Mouse (Mus musculus): ENCODE results near the gene Grb14. TPM values are rescaled to one million over a fixed set of nuclear protein-coding genes. Genes with fewer than 3 reads are reported as not detected.

Gene Grb14
- 23.9 and 32.4 TPM in 2 replicates for polyA plus RNA-seq (2014; fragmentation: Nextera tagmentation; extraction: Ambion mirVana)

GRCm38 (mm10) chr2:65024887-65025286 lies at the start of gene Grb14:
Grb14 (minus strand) TSS chr2:65024987.
- no peak within 1 kb of the TSS for H3K27ac ChIP-seq (ENCODE audit: low read depth, low read length)
- no peaks in the 10 kb centered on the region for H3K9me3 ChIP-seq (ENCODE audit: control insufficient read depth, low read length)
- H3K27me3 ChIP-seq (ENCODE audit: control insufficient read depth, insufficient read depth, low read length), result no peaks in the 10 kb centered on the region
- WGBS, result 90% methylated on average over 1 of the region's 1 CpGs
- H3K36me3 ChIP-seq (ENCODE audit: control insufficient read depth, insufficient read depth, low read length), result no peaks in the 10 kb centered on the region
- peaks cover 3% of the 10 kb centered on the region; the same call in 1 of the 2 replicates for H3K4me1 ChIP-seq (ENCODE audit: control insufficient read depth, insufficient read depth, low read length)
- no peak within 1 kb of the TSS for H3K4me3 ChIP-seq (ENCODE audit: low read length)
- H3K4me2 ChIP-seq (replicated peaks; ENCODE audit: low read depth, low read length), result no peak within 1 kb of the TSS
- ATAC-seq (ENCODE audit: low FRiP score, low TSS enrichment), result no peak
- no peak within 1 kb of the TSS for H3K9ac ChIP-seq (ENCODE audit: low read depth, low read length)

DNA sequence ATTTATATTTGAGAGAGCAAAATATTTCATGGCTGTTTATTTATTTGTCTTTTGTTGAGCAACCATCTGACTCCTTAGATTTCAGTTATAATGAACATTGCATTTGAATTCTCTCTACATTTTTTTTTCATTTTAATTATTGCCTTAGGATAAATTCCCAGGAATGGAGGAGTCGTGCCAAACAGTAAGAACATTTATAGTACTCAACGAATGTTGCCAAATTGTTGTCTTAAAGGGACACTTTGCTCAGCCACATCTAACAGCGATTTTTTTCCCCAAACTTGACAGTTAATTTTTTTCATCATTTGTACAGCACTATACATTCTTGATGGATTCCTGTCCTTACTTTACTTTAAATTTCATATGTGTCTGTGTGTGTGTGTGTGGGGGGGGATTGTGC lies 47.4 kb upstream of the Grb14 start:
- no peak overlapping the region for H3K9ac ChIP-seq (ENCODE audit: low read depth, low read length)
- no peak for ATAC-seq (ENCODE audit: low FRiP score, low TSS enrichment)
- 71% methylated on average over 3 of the region's 3 CpGs for WGBS
- H3K9me3 ChIP-seq (ENCODE audit: control insufficient read depth, low read length), result no peaks in the 10 kb centered on the region
- no peaks in the 10 kb centered on the region for H3K27me3 ChIP-seq (ENCODE audit: control insufficient read depth, insufficient read depth, low read length)
- no peaks in the 10 kb centered on the region for H3K36me3 ChIP-seq (ENCODE audit: control insufficient read depth, insufficient read depth, low read length)
- no peak overlapping the region for H3K4me2 ChIP-seq (replicated peaks; ENCODE audit: low read depth, low read length)
- no peak overlapping the region for H3K27ac ChIP-seq (ENCODE audit: low read depth, low read length)
- no peak overlapping the region for H3K4me3 ChIP-seq (ENCODE audit: low read length)
- H3K4me1 ChIP-seq (ENCODE audit: control insufficient read depth, insufficient read depth, low read length), result no peaks in the 10 kb centered on the region

- no peak overlapping the region for H3K4me3 ChIP-seq (ENCODE audit: low read length)
- no peak overlapping the region for H3K27ac ChIP-seq (ENCODE audit: low read depth, low read length)
- no peak overlapping the region for H3K4me2 ChIP-seq (replicated peaks; ENCODE audit: low read depth, low read length)
- no peaks in the 10 kb centered on the region for H3K9me3 ChIP-seq (ENCODE audit: control insufficient read depth, low read length)
- no peaks in the 10 kb centered on the region for H3K4me1 ChIP-seq (ENCODE audit: control insufficient read depth, insufficient read depth, low read length)
- no peak overlapping the region for H3K9ac ChIP-seq (ENCODE audit: low read depth, low read length)
- no peaks in the 10 kb centered on the region for H3K36me3 ChIP-seq (ENCODE audit: control insufficient read depth, insufficient read depth, low read length)
- WGBS, result 91% methylated on average over 2 of the region's 2 CpGs
- no peaks in the 10 kb centered on the region for H3K27me3 ChIP-seq (ENCODE audit: control insufficient read depth, insufficient read depth, low read length)
- no peak for ATAC-seq (ENCODE audit: low FRiP score, low TSS enrichment)
Measured at GRCm38 (mm10) chr2:65053764-65054163, 29.0 kb upstream of the Grb14 start.

DNA sequence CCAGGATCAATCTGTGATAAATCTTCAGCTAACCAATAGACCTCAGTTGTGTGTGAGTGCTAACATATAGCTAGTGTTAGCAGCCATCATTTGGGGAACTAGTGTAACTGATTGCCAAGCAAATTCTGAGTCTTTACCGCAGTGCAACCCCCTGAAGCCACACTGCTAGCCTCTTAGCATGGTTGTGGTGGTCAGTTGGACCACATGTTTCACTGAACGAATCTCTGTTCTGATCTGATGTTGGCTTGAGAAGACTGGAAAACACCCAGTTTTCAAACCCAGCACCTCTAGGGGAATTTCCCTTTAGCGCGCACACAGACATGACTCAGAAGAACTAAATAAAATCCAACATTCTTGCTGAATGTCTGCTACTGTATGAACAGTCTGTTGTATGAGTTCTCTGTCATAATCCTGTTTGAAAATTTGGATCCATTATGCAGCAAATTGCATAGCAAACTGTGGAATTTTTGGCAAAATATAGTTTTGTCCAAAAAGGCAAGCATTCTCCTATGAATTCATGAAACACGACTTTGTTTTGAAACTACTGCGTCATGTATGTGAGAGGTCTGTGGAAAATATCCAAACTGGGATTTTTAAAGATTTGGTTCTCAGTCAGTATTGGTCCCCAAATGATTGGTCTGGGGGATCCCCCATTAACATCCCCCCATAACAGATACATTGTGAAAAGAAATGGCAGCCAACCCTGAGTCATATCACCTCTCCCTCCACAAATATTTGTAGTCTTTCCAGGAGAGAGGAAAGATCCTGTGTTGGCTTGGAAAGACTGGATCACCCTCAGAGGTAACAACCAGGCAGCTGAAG lies 27.6 kb upstream of the Grb14 start:
- ATAC-seq (ENCODE audit: low FRiP score, low TSS enrichment), result no peak
- Histone ChIP-seq H3K9me3 (ENCODE audit: control insufficient read depth, low read length) (no peaks in the 10 kb centered on the region), H3K27me3 (ENCODE audit: control insufficient read depth, insufficient read depth, low read length) (no peaks in the 10 kb centered on the region), H3K9ac (ENCODE audit: low read depth, low read length) (no peak overlapping the region), H3K4me2 (replicated peaks; ENCODE audit: low read depth, low read length) (no peak overlapping the region), H3K27ac (ENCODE audit: low read depth, low read length) (no peak overlapping the region), H3K36me3 (ENCODE audit: control insufficient read depth, insufficient read depth, low read length) (no peaks in the 10 kb centered on the region), H3K4me1 (ENCODE audit: control insufficient read depth, insufficient read depth, low read length) (no peaks in the 10 kb centered on the region), H3K4me3 (ENCODE audit: low read length) (no peak overlapping the region)
- 92% methylated on average over 6 of the region's 6 CpGs for WGBS

- ATAC-seq (ENCODE audit: low FRiP score, low TSS enrichment), result no peak
- Histone ChIP-seq H3K9ac (ENCODE audit: low read depth, low read length) (no peak overlapping the region), H3K36me3 (ENCODE audit: control insufficient read depth, insufficient read depth, low read length) (no peaks in the 10 kb centered on the region), H3K4me3 (ENCODE audit: low read length) (no peak overlapping the region), H3K27me3 (ENCODE audit: control insufficient read depth, insufficient read depth, low read length) (no peaks in the 10 kb centered on the region), H3K4me1 (ENCODE audit: control insufficient read depth, insufficient read depth, low read length) (no peaks in the 10 kb centered on the region), H3K4me2 (replicated peaks; ENCODE audit: low read depth, low read length) (no peak overlapping the region), H3K9me3 (ENCODE audit: control insufficient read depth, low read length) (no peaks in the 10 kb centered on the region), H3K27ac (ENCODE audit: low read depth, low read length) (no peak overlapping the region)
- WGBS, result 92% methylated on average over 3 of the region's 3 CpGs
Measured at GRCm38 (mm10) chr2:65050776-65051175, 26.0 kb upstream of the Grb14 start.

- H3K4me2 ChIP-seq (replicated peaks; ENCODE audit: low read depth, low read length), result no peak overlapping the region
- no peak overlapping the region for H3K27ac ChIP-seq (ENCODE audit: low read depth, low read length)
- WGBS, result 54% methylated on average over 6 of the region's 6 CpGs
- no peak overlapping the region for H3K9ac ChIP-seq (ENCODE audit: low read depth, low read length)
- no peak for ATAC-seq (ENCODE audit: low FRiP score, low TSS enrichment)
- no peaks in the 10 kb centered on the region for H3K4me1 ChIP-seq (ENCODE audit: control insufficient read depth, insufficient read depth, low read length)
- no peaks in the 10 kb centered on the region for H3K9me3 ChIP-seq (ENCODE audit: control insufficient read depth, low read length)
- H3K4me3 ChIP-seq (ENCODE audit: low read length), result no peak overlapping the region
- H3K36me3 ChIP-seq (ENCODE audit: control insufficient read depth, insufficient read depth, low read length), result no peaks in the 10 kb centered on the region
- H3K27me3 ChIP-seq (ENCODE audit: control insufficient read depth, insufficient read depth, low read length), result no peaks in the 10 kb centered on the region
Measured at GRCm38 (mm10) chr2:65048234-65049017, 23.6 kb upstream of the Grb14 start.

- Histone ChIP-seq H3K27me3 (ENCODE audit: control insufficient read depth, insufficient read depth, low read length) (no peaks in the 10 kb centered on the region), H3K9me3 (ENCODE audit: control insufficient read depth, low read length) (no peaks in the 10 kb centered on the region), H3K9ac (ENCODE audit: low read depth, low read length) (no peak overlapping the region), H3K4me3 (ENCODE audit: low read length) (no peak overlapping the region), H3K27ac (ENCODE audit: low read depth, low read length) (no peak overlapping the region), H3K4me1 (ENCODE audit: control insufficient read depth, insufficient read depth, low read length) (no peaks in the 10 kb centered on the region), H3K36me3 (ENCODE audit: control insufficient read depth, insufficient read depth, low read length) (no peaks in the 10 kb centered on the region), H3K4me2 (replicated peaks; ENCODE audit: low read depth, low read length) (no peak overlapping the region)
- WGBS, result 19% methylated on average over 4 of the region's 4 CpGs
- peak; percentile 76; the same call in 1 of the 2 replicates for ATAC-seq (ENCODE audit: low FRiP score, low TSS enrichment)
Measured at GRCm38 (mm10) chr2:65038164-65038563, 13.4 kb upstream of the Grb14 start.

DNA sequence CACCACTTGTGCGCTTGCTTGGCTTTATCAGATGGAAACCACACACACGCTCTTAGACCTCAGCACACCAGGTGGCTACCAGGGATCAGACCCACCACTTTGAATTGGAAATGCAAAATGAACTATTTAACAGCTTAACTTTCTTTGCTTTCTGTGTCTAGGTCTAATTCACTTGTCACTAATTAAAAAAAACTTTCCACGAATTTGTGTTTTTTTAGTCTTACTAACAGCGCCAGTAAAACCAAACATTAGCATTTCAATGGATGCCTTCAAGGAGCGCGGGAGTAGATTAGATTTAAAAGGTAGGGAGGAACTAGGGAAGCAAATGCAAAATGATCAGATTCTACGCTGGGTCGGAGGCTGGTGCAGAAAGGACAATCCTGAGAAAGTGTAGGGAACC lies 12.8 kb upstream of the Grb14 start:
- Histone ChIP-seq H3K4me3 (ENCODE audit: low read length) (no peak overlapping the region), H3K27me3 (ENCODE audit: control insufficient read depth, insufficient read depth, low read length) (no peaks in the 10 kb centered on the region), H3K9ac (ENCODE audit: low read depth, low read length) (no peak overlapping the region), H3K4me1 (ENCODE audit: control insufficient read depth, insufficient read depth, low read length) (no peaks in the 10 kb centered on the region), H3K27ac (ENCODE audit: low read depth, low read length) (no peak overlapping the region), H3K36me3 (ENCODE audit: control insufficient read depth, insufficient read depth, low read length) (no peaks in the 10 kb centered on the region), H3K4me2 (replicated peaks; ENCODE audit: low read depth, low read length) (no peak overlapping the region), H3K9me3 (ENCODE audit: control insufficient read depth, low read length) (no peaks in the 10 kb centered on the region)
- 36% methylated on average over 8 of the region's 8 CpGs for WGBS
- no peak for ATAC-seq (ENCODE audit: low FRiP score, low TSS enrichment)
